ENCODE assay signal across 19 mouse cellular contexts in genomic region chr13:40943936-40944335, GRCm38 (mm10). TPM values are rescaled to one million over a fixed set of nuclear protein-coding genes. Genes with fewer than 3 reads are reported as not detected.
A peak's percentile ranks its signal among the peaks of the same experiment; 100 is the strongest.
DNase-seq lines count a peak whose midpoint lies in the region; ATAC-seq and TF ChIP-seq lines count a peak whose summit lies in the region.
"Had no signal": no experiment of that assay in that cellular context is flagged by ENCODE, and none has a peak within 500 bp of the region (broad histone marks: within the 10 kb centered on the region; RNA-seq: fewer than 3 reads in every experiment).

No protein-coding gene starts in this region.

- WGBS in heart, embryonic 16.5 days: 33% methylated on average over 5 of the region's 5 CpGs

- no peak for DNase-seq in heart, adult 9 months (ENCODE audit: low spot score in 2 of 2)
- peak; percentile 86 for DNase-seq in 416B (ENCODE audit: low read depth)
- DNase-seq in cerebellum, adult 11-12 months: no peak
- no peak for DNase-seq in left cerebral cortex, adult 18-20 months (ENCODE audit: low spot score in 2 of 2)
- DNase-seq in kidney, postnatal 10 days: no peak
- DNase-seq: adrenal gland, adult 8-10 months; cerebellum, adult 9-11 months; gastrocnemius, postnatal 36 days; lung, embryonic 14.5 days had no signal

- peak overlapping the region; percentile 44; the same call in 1 of the 2 replicates for H3K27ac ChIP-seq in heart, embryonic 16.5 days (ENCODE audit: low read length)
- H3K27ac ChIP-seq: embryonic facial prominence, embryonic 13.5 days; hindbrain, embryonic 15.5 days; stomach, embryonic 15.5 days had no signal

- TF ChIP-seq CTCF in E14TG2a.4 (conservative IDR thresholded peaks at IDR 0.05; ENCODE audit: low read length): no peak

- no peaks in the 10 kb centered on the region for H3K27me3 ChIP-seq in heart, embryonic 16.5 days (ENCODE audit: control insufficient read depth, insufficient read depth, low read length)
- H3K27me3 ChIP-seq in E14TG2a.4 (ENCODE audit: insufficient read depth, low read length): no peaks in the 10 kb centered on the region
- H3K27me3 ChIP-seq: embryonic facial prominence, embryonic 13.5 days; hindbrain, embryonic 15.5 days; stomach, embryonic 15.5 days had no signal

- H3K4me3 ChIP-seq in heart, embryonic 16.5 days (ENCODE audit: low read length): no peak overlapping the region
- peak overlapping the region; percentile 68 for H3K4me3 ChIP-seq in E14TG2a.4 (replicated peaks; ENCODE audit: low read length)
- H3K4me3 ChIP-seq: embryonic facial prominence, embryonic 13.5 days; hindbrain, embryonic 15.5 days; stomach, embryonic 15.5 days had no signal

- peaks cover 28% of the 10 kb centered on the region for H3K4me1 ChIP-seq in heart, embryonic 16.5 days (ENCODE audit: control insufficient read depth, insufficient read depth, low read length)
- H3K4me1 ChIP-seq in E14TG2a.4 (replicated peaks; ENCODE audit: low read depth, low read length): peaks cover 93% of the 10 kb centered on the region

- H3K4me2 ChIP-seq in heart, embryonic 16.5 days (ENCODE audit: low read depth, low read length): no peak overlapping the region
- H3K4me2 ChIP-seq: embryonic facial prominence, embryonic 13.5 days; hindbrain, embryonic 15.5 days; liver, embryonic 11.5 days; lung, embryonic 14.5 days; stomach, embryonic 15.5 days had no signal

- no peak overlapping the region for H3K9ac ChIP-seq in heart, embryonic 16.5 days (ENCODE audit: low read length)
- H3K9ac ChIP-seq: hindbrain, embryonic 15.5 days; lung, embryonic 14.5 days; stomach, embryonic 15.5 days had no signal

- no peaks in the 10 kb centered on the region for H3K36me3 ChIP-seq in heart, embryonic 16.5 days (ENCODE audit: control insufficient read depth, insufficient read depth)
- H3K36me3 ChIP-seq in E14TG2a.4 (ENCODE audit: insufficient read depth, low read length): peaks cover 3% of the 10 kb centered on the region; the same call in 1 of the 2 replicates
- H3K36me3 ChIP-seq: embryonic facial prominence, embryonic 13.5 days; hindbrain, embryonic 15.5 days; stomach, embryonic 15.5 days had no signal

- no peaks in the 10 kb centered on the region for H3K9me3 ChIP-seq in heart, embryonic 16.5 days (replicated peaks; ENCODE audit: control insufficient read depth, low read length)
- H3K9me3 ChIP-seq in E14TG2a.4 (ENCODE audit: low read length): no peaks in the 10 kb centered on the region
- H3K9me3 ChIP-seq: embryonic facial prominence, embryonic 13.5 days; hindbrain, embryonic 15.5 days; stomach, embryonic 15.5 days had no signal

- no peak for ATAC-seq in heart, embryonic 16.5 days (replicated peaks; ENCODE audit: extremely low read depth, insufficient read depth, low FRiP score)
- ATAC-seq in granulocyte monocyte progenitor cell, adult 5-6 weeks (replicated peaks; ENCODE audit: poor library complexity, severe bottlenecking): peak; percentile 54
- ATAC-seq: CD4-positive, CD25-positive, alpha-beta regulatory T cell, adult 4 months; forebrain, embryonic 16.5 days; intestine, embryonic 16.5 days had no signal

RNA-seq across cellular contexts. Expression of gene Pak1ip1, which starts 56.9 kb away (rescaled TPM):
- polyA plus RNA-seq in heart, embryonic 16.5 days (2015; fragmentation: Nextera tagmentation; extraction: Ambion mirVana): 52.0 and 53.4 TPM in 2 replicates
- total RNA-seq in granulocyte monocyte progenitor cell, adult 5-6 weeks (2014; fragmentation: Nextera tagmentation): 48.6 and 63.5 TPM in 2 replicates
- 102 and 104 TPM in 2 replicates for total RNA-seq in granulocyte monocyte progenitor cell, adult 5-6 weeks (2017)
- total RNA-seq in left cerebral cortex, adult 18-20 months (2021): 10 to 100 TPM; 40.1 to 41.5 TPM
